Mouse (Mus musculus) adrenal gland, adult 10 weeks (tissue): ENCODE data around the gene Gkn2. TPM values are rescaled to one million over a fixed set of nuclear protein-coding genes. Genes with fewer than 3 reads are reported as not detected.

Source experiments
- polyA plus RNA-seq: library from polyadenylated mRNA; stranded (reverse); fragments of 350-450 nt; fragmentation: Illumina TruSeq; extraction: RNeasy Lipid Tissue Mini Kit (QIAGEN cat#74804); gene quantifications from one replicate; pipeline ENCODE4 v1.2.3, GENCODE M21; 2014; ENCODE audit warnings: low read depth, low replicate concordance

The Gkn2 gene
- not detected for polyA plus RNA-seq

DNA sequence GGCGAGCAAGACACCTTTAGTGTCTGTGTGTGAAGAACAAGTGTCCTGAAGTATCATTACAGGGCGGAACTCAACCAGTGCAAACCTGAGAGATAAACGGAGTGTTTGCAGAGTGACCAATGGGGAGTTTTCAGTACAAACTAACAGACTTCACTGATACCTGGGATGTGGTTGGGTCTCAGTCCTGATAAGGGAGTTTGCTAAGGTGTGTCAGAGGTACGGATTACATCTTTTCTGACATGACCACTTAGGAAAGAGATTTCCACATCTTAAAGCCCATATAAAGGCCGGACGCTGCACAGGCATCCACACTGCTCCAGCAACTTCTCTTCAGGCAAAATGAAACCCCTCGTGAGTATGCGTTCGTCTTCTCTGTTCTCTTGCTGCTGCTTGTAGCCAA is at the start of gene Gkn2:
Gkn2 (plus strand) TSS at position 301 of the 400 bp plus-strand sequence.

DNA sequence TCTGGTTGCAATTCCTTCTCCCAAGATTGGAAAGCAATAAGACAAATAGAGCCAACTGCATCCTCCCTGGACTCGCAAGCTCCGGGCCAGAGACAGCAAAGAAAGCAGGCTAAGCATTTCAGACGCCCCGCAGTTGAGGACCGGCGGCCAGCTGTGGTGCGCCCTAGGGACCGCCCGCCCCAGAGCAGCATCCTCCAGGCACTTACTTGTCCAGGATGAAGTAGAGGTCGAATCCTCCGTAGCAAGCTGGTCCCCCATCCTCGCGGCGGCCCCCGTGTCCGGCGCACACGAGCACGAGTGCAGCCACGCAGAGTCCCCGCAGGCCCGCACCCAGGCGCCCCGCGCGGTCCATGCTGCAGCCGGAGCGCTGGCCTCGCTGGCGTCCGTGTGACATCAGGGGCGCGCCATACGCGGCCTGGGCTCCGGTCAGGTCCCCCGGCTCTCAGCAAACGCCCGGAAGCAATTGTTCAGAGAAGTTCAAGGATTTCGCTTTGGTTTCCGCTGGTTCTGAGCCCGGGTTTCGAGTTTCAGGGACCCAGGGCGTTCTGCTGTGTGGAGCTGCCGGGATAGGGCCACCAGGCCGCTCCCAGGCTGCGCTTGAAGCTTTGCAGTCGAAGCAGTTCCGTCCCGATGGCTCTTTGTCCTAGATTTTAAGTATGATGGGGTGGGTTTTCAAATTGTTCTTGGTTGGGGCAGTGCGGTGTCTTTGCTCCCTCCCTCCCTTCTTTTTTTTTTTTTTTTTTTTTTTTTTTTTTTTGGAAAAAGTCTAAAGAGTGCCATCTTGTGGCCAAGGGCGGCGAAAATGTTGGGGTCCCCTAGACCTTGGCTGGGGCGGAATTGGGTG is 37.8 kb upstream of the Gkn2 start, which contains the start of gene Antxr1:
Antxr1 (minus strand) TSS at position 731 of the 844 bp plus-strand sequence.

DNA sequence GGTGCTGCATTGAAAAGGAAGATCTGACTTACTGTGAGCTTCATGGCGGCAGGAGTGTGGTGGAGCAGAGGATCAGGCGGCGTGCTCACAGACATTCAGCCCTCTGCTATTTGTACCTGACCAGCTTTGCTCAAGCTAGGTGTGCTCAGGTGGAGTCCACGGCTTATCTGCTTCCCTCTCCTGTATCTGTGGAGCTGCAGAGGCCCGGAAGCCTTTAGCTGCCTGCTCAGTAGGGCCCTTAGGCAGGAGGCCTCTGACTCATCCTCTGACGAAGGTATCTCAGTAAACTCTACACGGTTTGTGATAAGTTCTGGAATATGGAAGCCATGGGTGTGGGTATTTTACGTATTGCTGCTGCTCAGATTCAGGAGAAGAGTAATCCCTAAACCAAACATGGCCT is 22.3 kb upstream of the Gkn2 start, which contains the start of gene Gkn1:
Gkn1 (minus strand) TSS at position 114 of the 400 bp plus-strand sequence.

DNA sequence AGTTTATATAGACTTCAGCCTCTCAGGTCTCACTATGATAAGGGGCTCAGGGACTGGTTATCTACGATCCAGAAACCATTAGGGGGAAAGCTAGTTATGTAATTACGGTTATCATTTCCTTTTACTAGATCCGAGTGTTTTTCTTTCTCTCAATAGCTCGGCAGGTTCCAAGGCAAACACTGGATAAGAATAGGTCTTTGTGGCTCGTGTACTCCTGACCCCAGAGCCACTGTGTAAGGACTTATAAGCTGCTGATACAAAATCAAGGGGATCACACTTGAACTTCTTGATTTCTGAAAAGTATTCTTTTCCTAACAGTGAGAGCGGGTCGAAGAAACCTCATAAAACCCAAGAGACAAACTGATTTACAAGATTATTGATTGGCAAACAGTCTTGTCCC is 15.7 kb downstream of the Gkn2 start, which contains the start of gene Gkn3:
Gkn3 (minus strand) TSS at position 59 of the 400 bp plus-strand sequence.

DNA sequence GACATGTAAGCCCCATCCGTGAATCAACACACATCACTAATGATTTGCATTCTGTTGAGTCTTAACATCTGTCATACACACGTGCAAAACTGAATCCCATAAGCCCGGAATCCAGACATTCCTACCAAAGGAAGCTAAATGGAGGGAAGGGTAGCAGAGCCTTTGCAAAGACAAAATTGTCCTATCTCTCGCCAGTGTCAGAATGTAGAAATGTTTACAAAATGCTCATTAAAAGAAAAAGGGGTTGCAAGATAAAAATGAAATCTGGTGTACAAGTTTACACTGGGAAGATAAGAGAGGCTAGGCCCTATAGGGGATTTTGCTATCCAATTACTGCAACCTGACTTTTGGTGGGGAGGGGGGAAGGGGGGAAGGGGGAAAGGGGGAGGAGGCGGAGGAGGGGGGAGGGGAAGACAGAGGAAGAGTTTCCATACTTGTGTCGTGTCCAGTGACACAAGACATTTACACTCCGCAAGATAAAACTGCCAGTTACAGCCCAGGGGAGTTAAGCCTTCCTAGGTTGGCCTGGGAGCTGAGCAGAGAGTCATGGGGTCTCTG is 55.4 kb downstream of the Gkn2 start, which contains the start of gene Bmp10:
Bmp10 (plus strand) TSS at position 508 of the 558 bp plus-strand sequence.

Other genes starting within 250 kb of the Gkn2 start
- 37.7 TPM for gene Antxr1, start 37.5 kb upstream of the Gkn2 start, polyA plus RNA-seq
- gene Gkn1, start 22.4 kb upstream of the Gkn2 start, polyA plus RNA-seq: not detected
- gene Gkn3, start 15.6 kb downstream of the Gkn2 start, polyA plus RNA-seq: not detected
- gene Bmp10, start 55.6 kb downstream of the Gkn2 start, polyA plus RNA-seq: not detected
- gene Arhgap25, start 159.9 kb downstream of the Gkn2 start, polyA plus RNA-seq: 0.52 TPM
- gene Prokr1, start 217.4 kb downstream of the Gkn2 start, polyA plus RNA-seq: 0.47 TPM